In genomic region chr10:117552049-117552652, GRCm38 (mm10) we compare ENCODE assay signal across 18 mouse cellular contexts.
A peak's percentile ranks its signal among the peaks of the same experiment; 100 is the strongest.
DNase-seq lines count a peak whose midpoint lies in the region.
"Had no signal": no experiment of that assay in that cellular context is flagged by ENCODE, and none has a peak within 500 bp of the region (broad histone marks: within the 10 kb centered on the region; RNA-seq: fewer than 3 reads in every experiment).

No protein-coding gene starts in this region.

- H3K4me3 ChIP-seq in limb, embryonic 10.5 days = no peak overlapping the region
- no peak overlapping the region for H3K4me3 ChIP-seq in hindbrain, embryonic 10.5 days
- H3K4me3 ChIP-seq: embryonic facial prominence, embryonic 10.5 days; embryonic facial prominence, embryonic 12.5 days; forebrain, embryonic 13.5 days; forebrain, embryonic 15.5 days had no signal

- DNase-seq in 3T3-L1 (ENCODE audit: low read depth, low spot score) (peak; percentile 92), A20 (ENCODE audit: low read depth, low spot score) (peak; percentile 35)
- DNase-seq in limb, embryonic 10.5 days (ENCODE audit: low spot score) = no peak
- no peak for DNase-seq in cerebellum, adult 8-10 months
- no peak for DNase-seq in hindbrain, embryonic 10.5 days (ENCODE audit: low spot score)
- no peak for DNase-seq in left cerebral cortex, postnatal 36 days (ENCODE audit: low spot score in 2 of 2)
- DNase-seq: adrenal gland, adult 8-10 months; adrenal gland, postnatal 14 days; adrenal gland, postnatal 36 days; cerebellum, adult 11-12 months; cerebellum, adult 2 months; cerebellum, postnatal 10 days; cerebellum, postnatal 25 days; forebrain, postnatal 0 days had no signal

- H3K4me1 ChIP-seq in limb, embryonic 10.5 days = peaks cover 54% of the 10 kb centered on the region
- H3K4me1 ChIP-seq in hindbrain, embryonic 10.5 days (replicated peaks) = no peaks in the 10 kb centered on the region
- H3K4me1 ChIP-seq: forebrain, embryonic 13.5 days; forebrain, embryonic 15.5 days had no signal

- no peaks in the 10 kb centered on the region for H3K27me3 ChIP-seq in limb, embryonic 10.5 days (ENCODE audit: low read depth, poor library complexity, severe bottlenecking)
- H3K27me3 ChIP-seq in hindbrain, embryonic 10.5 days (ENCODE audit: insufficient read depth, poor library complexity, severe bottlenecking) = no peaks in the 10 kb centered on the region
- H3K27me3 ChIP-seq: embryonic facial prominence, embryonic 12.5 days; forebrain, embryonic 13.5 days; forebrain, embryonic 15.5 days had no signal

- H3K27ac ChIP-seq in limb, embryonic 10.5 days = peak overlapping the region; percentile 47
- no peak overlapping the region for H3K27ac ChIP-seq in hindbrain, embryonic 10.5 days
- H3K27ac ChIP-seq: embryonic facial prominence, embryonic 10.5 days; embryonic facial prominence, embryonic 12.5 days; forebrain, embryonic 13.5 days; forebrain, embryonic 15.5 days had no signal

- H3K9me3 ChIP-seq in limb, embryonic 10.5 days (replicated peaks) = no peaks in the 10 kb centered on the region; the same call in 1 of the 2 replicates
- no peaks in the 10 kb centered on the region for H3K9me3 ChIP-seq in hindbrain, embryonic 10.5 days
- H3K9me3 ChIP-seq: embryonic facial prominence, embryonic 10.5 days; embryonic facial prominence, embryonic 12.5 days; forebrain, embryonic 13.5 days; forebrain, embryonic 15.5 days had no signal

- H3K36me3 ChIP-seq in limb, embryonic 10.5 days = no peaks in the 10 kb centered on the region
- H3K36me3 ChIP-seq in hindbrain, embryonic 10.5 days = no peaks in the 10 kb centered on the region
- H3K36me3 ChIP-seq: embryonic facial prominence, embryonic 10.5 days; embryonic facial prominence, embryonic 12.5 days; forebrain, embryonic 15.5 days had no signal

- WGBS in limb, embryonic 10.5 days = 89% methylated on average over 9 of the region's 9 CpGs
- 95% methylated on average over 9 of the region's 9 CpGs for WGBS in hindbrain, embryonic 10.5 days

- intact Hi-C loops in left cerebral cortex, postnatal 36 days (cut with DNase I) = no loop called here

Comparison
In these comparisons a context has a peak if more than half of its experiments do, and no peak if none do; other contexts are left out.
1. DNase-seq: peak in 3T3-L1 (single experiment) and A20 (single experiment); none in limb, embryonic 10.5 days (single experiment), cerebellum, adult 8-10 months (single experiment), hindbrain, embryonic 10.5 days (single experiment) and left cerebral cortex, postnatal 36 days (0 of 2).